Mouse (Mus musculus) bone marrow, adult 2 months (tissue): ENCODE results near the gene Stra6l.

Experiments
- CTCF ChIP-seq: fragments of 200-500 bp; IDR thresholded peaks from 2 replicates; pipeline ENCODE4 v1.5.1; 2011; ENCODE audit warnings: low read length, control low read depth; ENCODE audit not compliant: control insufficient read depth, insufficient read depth
- POLR2A ChIP-seq: fragments of 200-500 bp; IDR thresholded peaks from 2 replicates; pipeline ENCODE4 v1.6.1; 2011; ENCODE audit warnings: low read depth, mild to moderate bottlenecking, control low read depth, low read length, borderline replicate concordance; ENCODE audit not compliant: control insufficient read depth

- TF ChIP-seq CTCF (no peak), POLR2A (no peak)
These were observed 49.9 kb downstream of the Stra6l start for GRCm38 (mm10) chr4:45898413-45898812.
